Mouse (Mus musculus): ENCODE data around the gene Adi1. TPM values are rescaled to one million over a fixed set of nuclear protein-coding genes. Genes with fewer than 3 reads are reported as not detected.

Gene Adi1
- polyA plus RNA-seq (2014; fragmentation: Illumina TruSeq; extraction: RNeasy Lipid Tissue Mini Kit (QIAGEN cat#74804)) = 140 TPM

GRCm38 (mm10) chr12:28675121-28675924 lies at the start of gene Adi1:
TSS of gene Adi1 (plus strand) at chr12:28675231.

GRCm38 (mm10) chr12:28635535-28636476 lies 39.2 kb upstream of the Adi1 start, which contains the start of gene Rps7:
TSS of gene Rps7 (minus strand) at chr12:28635953.

DNA sequence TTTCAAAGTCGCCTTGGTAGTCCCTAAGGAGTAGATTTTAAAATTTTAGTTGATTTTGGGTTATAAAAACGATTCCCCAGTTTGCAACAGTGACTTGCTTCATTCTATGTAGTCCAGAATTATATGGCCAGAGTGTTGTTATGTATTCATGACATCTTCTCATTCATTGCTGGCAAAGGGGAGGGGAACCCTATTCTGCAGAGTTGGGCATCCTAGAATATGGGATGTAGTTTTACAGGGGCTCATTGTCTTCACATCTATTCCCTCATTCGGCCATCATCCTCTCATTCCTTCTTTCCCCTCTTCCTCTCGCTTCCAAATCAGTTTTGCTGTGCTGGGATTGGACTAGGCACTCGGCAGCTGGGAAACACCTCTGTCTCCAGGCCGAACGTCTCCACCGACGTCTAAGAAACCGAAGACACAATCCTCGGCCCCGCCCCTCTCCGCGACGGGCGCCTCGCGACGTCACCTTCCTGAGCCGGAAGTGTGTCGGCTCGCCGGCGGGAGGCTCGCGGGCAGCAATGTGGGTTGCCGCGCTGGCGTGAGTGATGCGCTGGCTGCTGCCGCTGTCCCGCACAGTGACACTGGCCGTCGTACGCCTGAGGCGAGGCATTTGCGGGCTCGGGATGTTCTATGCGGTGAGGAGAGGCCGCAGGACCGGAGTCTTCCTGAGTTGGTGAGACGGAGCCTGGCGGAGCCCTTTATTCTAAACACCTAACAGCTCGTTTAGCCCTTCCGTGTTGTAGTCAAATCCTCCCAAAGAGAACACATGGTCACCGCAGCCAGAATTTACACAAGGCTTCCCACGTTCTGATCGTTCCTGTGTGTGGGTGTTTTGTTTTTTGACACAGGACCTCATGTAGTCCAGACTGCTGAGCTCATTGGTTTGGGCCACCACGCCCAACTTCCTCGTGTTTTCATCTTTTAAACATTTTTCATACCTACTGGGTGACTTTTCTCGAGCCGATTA lies 25.6 kb upstream of the Adi1 start, which contains the start of gene Rnaseh1:
Rnaseh1 (plus strand) TSS at position 462 of the 970 bp plus-strand sequence.

Other genes with a start within 250 kb of the Adi1 start
- gene Dcdc2c, start 122.8 kb upstream of the Adi1 start, polyA plus RNA-seq (2014; fragmentation: Illumina TruSeq; extraction: RNeasy Lipid Tissue Mini Kit (QIAGEN cat#74804)) = 0.54 TPM
- not detected for gene Allc, start 92.7 kb upstream of the Adi1 start, polyA plus RNA-seq (2014; fragmentation: Illumina TruSeq; extraction: RNeasy Lipid Tissue Mini Kit (QIAGEN cat#74804))
- 1.7 TPM for gene Colec11, start 51.9 kb upstream of the Adi1 start, polyA plus RNA-seq (2014; fragmentation: Illumina TruSeq; extraction: RNeasy Lipid Tissue Mini Kit (QIAGEN cat#74804))
- gene Rps7, start 39.3 kb upstream of the Adi1 start, polyA plus RNA-seq (2014; fragmentation: Illumina TruSeq; extraction: RNeasy Lipid Tissue Mini Kit (QIAGEN cat#74804)) = 1,150 TPM
- 2.2 TPM for gene Rnaseh1, start 25.6 kb upstream of the Adi1 start, polyA plus RNA-seq (2014; fragmentation: Illumina TruSeq; extraction: RNeasy Lipid Tissue Mini Kit (QIAGEN cat#74804))
- gene Trappc12, start 75.2 kb downstream of the Adi1 start, polyA plus RNA-seq (2014; fragmentation: Illumina TruSeq; extraction: RNeasy Lipid Tissue Mini Kit (QIAGEN cat#74804)) = 17.8 TPM
- gene Eipr1, start 76.6 kb downstream of the Adi1 start, polyA plus RNA-seq (2014; fragmentation: Illumina TruSeq; extraction: RNeasy Lipid Tissue Mini Kit (QIAGEN cat#74804)) = 0.63 TPM

All from ovary, adult 10 weeks (tissue).